Comparison of ENCODE assay signal across 23 mouse cellular contexts in the genomic region with DNA sequence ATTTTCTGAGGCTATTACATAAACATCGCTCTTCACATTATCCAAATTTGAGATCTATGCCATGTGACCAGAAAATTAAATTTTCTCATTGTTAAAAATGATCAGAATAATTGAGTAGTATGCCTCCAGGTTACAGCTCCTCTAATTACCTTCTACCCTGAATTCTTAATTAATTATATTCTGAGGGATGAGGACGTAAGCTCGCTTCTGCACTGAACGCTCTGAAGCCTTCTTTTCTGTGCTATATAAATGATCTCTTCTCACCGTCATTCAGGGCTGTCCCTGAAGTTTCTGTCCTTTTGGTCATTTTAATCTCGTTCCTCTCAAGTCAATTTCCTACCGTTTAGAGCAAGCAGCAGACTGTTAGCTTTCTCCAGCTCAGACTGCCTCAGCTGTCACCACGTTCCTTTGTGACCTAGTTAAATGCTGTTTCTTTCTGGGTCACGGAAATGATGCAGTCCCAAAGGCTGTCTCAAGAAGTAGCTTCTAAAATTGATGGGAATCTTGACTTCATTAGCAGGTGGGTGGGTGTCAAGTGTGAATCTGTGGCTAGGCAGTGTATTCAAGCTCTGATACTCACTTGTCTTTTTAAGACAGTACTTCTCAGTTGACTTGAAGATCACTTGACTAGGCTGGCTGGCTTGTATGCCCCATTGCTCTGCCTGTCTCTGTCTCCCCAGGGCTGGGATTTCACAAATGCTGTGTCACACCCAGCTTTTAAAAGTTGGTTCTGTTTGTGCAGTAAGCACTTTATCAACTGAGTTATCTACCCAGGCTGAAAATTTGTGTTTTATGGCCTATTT. TPM values are rescaled to one million over a fixed set of nuclear protein-coding genes. Genes with fewer than 3 reads are reported as not detected.
DNase-seq lines count a peak whose midpoint lies in the region; ATAC-seq lines count a peak whose summit lies in the region.
"Had no signal": no experiment of that assay in that cellular context is flagged by ENCODE, and none has a peak within 500 bp of the region (broad histone marks: within the 10 kb centered on the region; RNA-seq: fewer than 3 reads in every experiment).

No protein-coding gene starts in this region.

- peaks cover 7% of the 10 kb centered on the region; the same call in 1 of the 2 replicates for H3K4me1 ChIP-seq in forebrain, embryonic 12.5 days
- peaks cover 10% of the 10 kb centered on the region; the same call in 1 of the 2 replicates for H3K4me1 ChIP-seq in forebrain, embryonic 13.5 days
- H3K4me1 ChIP-seq in midbrain, embryonic 14.5 days (ENCODE audit: control insufficient read depth, insufficient read depth, low read length), result peaks cover 7% of the 10 kb centered on the region; the same call in 1 of the 2 replicates
- H3K4me1 ChIP-seq: embryonic facial prominence, embryonic 13.5 days; limb, embryonic 13.5 days; liver, embryonic 15.5 days had no signal

- ATAC-seq in forebrain, embryonic 12.5 days (ENCODE audit: low FRiP score), result peak; percentile 39; the same call in 1 of the 2 replicates
- ATAC-seq in forebrain, embryonic 13.5 days, result no peak
- ATAC-seq in midbrain, embryonic 14.5 days (ENCODE audit: low FRiP score, low TSS enrichment), result 0 out of 2 replicates have a peak, but pooled peaks have one; percentile 45
- ATAC-seq: inflammation-experienced regulatory T-cells, adult 6 months had no signal

- peak; percentile 30 for DNase-seq in right cerebral cortex, adult 18-20 months
- no peak for DNase-seq in right cerebral cortex, postnatal 10 days (ENCODE audit: low spot score in 2 of 2)
- DNase-seq in midbrain, embryonic 14.5 days, result peak; percentile 41
- peak; percentile 66 for DNase-seq in retina, postnatal 1 day
- DNase-seq in embryo, embryonic 9.5 days (ENCODE audit: extremely low spot score), result no peak
- no peak for DNase-seq in ovary, postnatal 36 days (ENCODE audit: low spot score)
- DNase-seq: adrenal gland, adult 2 months; cerebellum, adult 11-12 months; heart, adult 18-20 months; heart, postnatal 10 days; kidney, adult 8-10 months; kidney, postnatal 36 days; lung, postnatal 10 days had no signal

- 37% methylated on average over 9 of the region's 9 CpGs for WGBS in forebrain, embryonic 12.5 days
- 24% methylated on average over 9 of the region's 9 CpGs for WGBS in forebrain, embryonic 13.5 days
- 31% methylated on average over 9 of the region's 9 CpGs for WGBS in midbrain, embryonic 14.5 days

- no peaks in the 10 kb centered on the region for H3K27me3 ChIP-seq in forebrain, embryonic 12.5 days
- no peaks in the 10 kb centered on the region for H3K27me3 ChIP-seq in forebrain, embryonic 13.5 days
- no peaks in the 10 kb centered on the region for H3K27me3 ChIP-seq in midbrain, embryonic 14.5 days (ENCODE audit: control insufficient read depth, insufficient read depth, low read length)
- H3K27me3 ChIP-seq: CH12.LX; embryonic facial prominence, embryonic 13.5 days; limb, embryonic 13.5 days; liver, embryonic 15.5 days had no signal

- no peaks in the 10 kb centered on the region for H3K9me3 ChIP-seq in forebrain, embryonic 12.5 days
- H3K9me3 ChIP-seq in forebrain, embryonic 13.5 days (replicated peaks), result no peaks in the 10 kb centered on the region
- H3K9me3 ChIP-seq in midbrain, embryonic 14.5 days (ENCODE audit: control insufficient read depth, low read length), result no peaks in the 10 kb centered on the region
- H3K9me3 ChIP-seq: embryonic facial prominence, embryonic 13.5 days; limb, embryonic 13.5 days; liver, embryonic 15.5 days had no signal

- H3K4me3 ChIP-seq in forebrain, embryonic 12.5 days (replicated peaks), result no peak overlapping the region
- no peak overlapping the region for H3K4me3 ChIP-seq in forebrain, embryonic 13.5 days
- no peak overlapping the region for H3K4me3 ChIP-seq in midbrain, embryonic 14.5 days (replicated peaks; ENCODE audit: low read depth, low read length)
- H3K4me3 ChIP-seq: embryonic facial prominence, embryonic 13.5 days; limb, embryonic 13.5 days; liver, embryonic 15.5 days; myocyte had no signal

- no peak overlapping the region for H3K9ac ChIP-seq in forebrain, embryonic 12.5 days
- no peak overlapping the region for H3K9ac ChIP-seq in forebrain, embryonic 13.5 days
- H3K9ac ChIP-seq in midbrain, embryonic 14.5 days (replicated peaks; ENCODE audit: low read length), result no peak overlapping the region
- H3K9ac ChIP-seq: embryonic facial prominence, embryonic 13.5 days; limb, embryonic 13.5 days; liver, embryonic 15.5 days had no signal

- H3K27ac ChIP-seq in forebrain, embryonic 12.5 days, result peak overlapping the region; percentile 50; the same call in 1 of the 2 replicates
- H3K27ac ChIP-seq in forebrain, embryonic 13.5 days, result no peak overlapping the region
- H3K27ac ChIP-seq in midbrain, embryonic 14.5 days (replicated peaks; ENCODE audit: low read depth, low read length), result peak overlapping the region; percentile 15; the same call in 1 of the 2 replicates
- H3K27ac ChIP-seq: embryonic facial prominence, embryonic 13.5 days; limb, embryonic 13.5 days; liver, embryonic 15.5 days had no signal

- no peak overlapping the region for H3K4me2 ChIP-seq in forebrain, embryonic 12.5 days
- H3K4me2 ChIP-seq in forebrain, embryonic 13.5 days, result no peak overlapping the region; the same call in 1 of the 2 replicates
- peak overlapping the region; percentile 9; the same call in 1 of the 2 replicates for H3K4me2 ChIP-seq in midbrain, embryonic 14.5 days (ENCODE audit: low read length)
- H3K4me2 ChIP-seq: embryonic facial prominence, embryonic 13.5 days; limb, embryonic 13.5 days; liver, embryonic 15.5 days had no signal

- H3K36me3 ChIP-seq in forebrain, embryonic 12.5 days (replicated peaks), result no peaks in the 10 kb centered on the region
- no peaks in the 10 kb centered on the region for H3K36me3 ChIP-seq in forebrain, embryonic 13.5 days (ENCODE audit: poor library complexity, severe bottlenecking)
- H3K36me3 ChIP-seq in midbrain, embryonic 14.5 days (ENCODE audit: control insufficient read depth, insufficient read depth, low read length), result no peaks in the 10 kb centered on the region
- H3K36me3 ChIP-seq: embryonic facial prominence, embryonic 13.5 days; limb, embryonic 13.5 days; liver, embryonic 15.5 days had no signal

RNA-seq across cellular contexts. Expression of a gene that starts 29.8 kb away (rescaled TPM):
- not detected in 2 replicates for polyA plus RNA-seq in forebrain, embryonic 12.5 days (2016; fragmentation: Nextera tagmentation; extraction: Ambion mirVana)
- not detected in 2 replicates for polyA plus RNA-seq in forebrain, embryonic 13.5 days (2015; fragmentation: Nextera tagmentation; extraction: Ambion mirVana)
- polyA plus RNA-seq in midbrain, embryonic 14.5 days (2014; fragmentation: Nextera tagmentation; extraction: Ambion mirVana), result not detected in 2 replicates
- polyA plus RNA-seq: adrenal gland, adult 2 months; embryonic facial prominence, embryonic 13.5 days; inflammation-experienced regulatory T-cells, adult 6 months; limb, embryonic 13.5 days; liver, embryonic 15.5 days; myocyte; stomach, embryonic 14.5 days; thymus, postnatal 0 days had no signal

Comparison
In these comparisons a context has a peak if more than half of its experiments do, and no peak if none do; other contexts are left out.
1. DNase-seq: peak in right cerebral cortex, adult 18-20 months (single experiment), midbrain, embryonic 14.5 days (single experiment) and retina, postnatal 1 day (single experiment); none in right cerebral cortex, postnatal 10 days (0 of 2), embryo, embryonic 9.5 days (single experiment) and ovary, postnatal 36 days (single experiment).